Mouse (Mus musculus): ENCODE results near the gene Rrp1. TPM values are rescaled to one million over a fixed set of nuclear protein-coding genes. Genes with fewer than 3 reads are reported as not detected.
A peak's percentile ranks its signal among the peaks of the same experiment; 100 is the strongest.

The Rrp1 gene
- total and polyA plus RNA-seq, 3 experiments = 273 to 417 TPM; not detected in 1

DNA sequence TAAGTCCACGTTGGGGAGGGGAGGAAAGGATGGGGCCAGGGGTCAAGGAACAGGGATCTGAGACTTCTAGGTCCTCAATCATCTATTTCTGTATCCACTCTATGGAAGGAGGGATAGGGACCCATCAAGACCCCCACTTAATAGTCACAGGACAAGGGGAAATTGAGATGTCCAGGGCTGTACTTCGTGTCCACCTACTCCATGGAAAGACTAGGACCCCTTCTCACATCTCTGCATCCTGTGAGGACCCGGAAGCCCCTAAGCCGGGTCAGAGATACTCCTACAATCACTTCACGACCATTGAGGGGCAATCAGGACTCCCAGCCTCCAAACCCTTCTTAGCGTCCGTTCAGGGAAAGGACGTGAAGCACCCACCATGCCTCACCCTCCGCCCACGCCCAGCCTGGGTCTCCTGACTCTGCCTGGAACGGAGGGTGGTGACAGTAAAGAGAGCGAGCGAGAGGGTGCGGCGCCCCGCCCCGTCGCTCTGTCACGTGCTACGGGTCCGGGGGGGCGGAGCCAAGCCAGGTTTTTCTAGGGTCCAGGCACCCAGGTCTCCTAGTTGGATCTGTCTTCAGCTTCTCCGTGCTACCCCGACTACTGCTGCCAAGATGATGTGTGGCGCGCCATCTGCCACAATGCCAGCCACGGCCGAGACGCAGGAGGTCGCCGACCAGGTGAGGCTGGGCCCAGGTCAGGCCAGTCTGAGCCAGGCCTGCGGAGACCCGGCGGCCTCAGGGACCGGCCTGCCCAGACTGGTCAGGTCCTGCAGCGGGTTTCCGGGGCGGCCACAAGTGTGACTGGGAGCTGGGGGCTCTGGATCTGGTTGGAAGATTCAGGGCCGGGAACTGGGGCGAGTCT lies 12.6 kb upstream of the Rrp1 start, which contains the start of gene Cstb (continued):
- no peak for TF ChIP-seq ZKSCAN1 (IDR thresholded peaks at IDR 0.05; ENCODE audit: low read depth, low read length)
- TF ChIP-seq TAL1 (IDR thresholded peaks at IDR 0.05; ENCODE audit: low read length) = no peak
- peak; percentile 22; the same call in 1 of the 2 replicates for TF ChIP-seq ELF1 (IDR thresholded peaks at IDR 0.05; ENCODE audit: low read depth, low read length)
- TF ChIP-seq EP300 (IDR thresholded peaks at IDR 0.05; ENCODE audit: low read depth in 1 of 2, low read length in 2 of 2) = no peak
- TF ChIP-seq POLR2AphosphoS2 (IDR thresholded peaks at IDR 0.05; ENCODE audit: low read length) = peak; percentile 73; the same call in 1 of the 2 replicates

DNA sequence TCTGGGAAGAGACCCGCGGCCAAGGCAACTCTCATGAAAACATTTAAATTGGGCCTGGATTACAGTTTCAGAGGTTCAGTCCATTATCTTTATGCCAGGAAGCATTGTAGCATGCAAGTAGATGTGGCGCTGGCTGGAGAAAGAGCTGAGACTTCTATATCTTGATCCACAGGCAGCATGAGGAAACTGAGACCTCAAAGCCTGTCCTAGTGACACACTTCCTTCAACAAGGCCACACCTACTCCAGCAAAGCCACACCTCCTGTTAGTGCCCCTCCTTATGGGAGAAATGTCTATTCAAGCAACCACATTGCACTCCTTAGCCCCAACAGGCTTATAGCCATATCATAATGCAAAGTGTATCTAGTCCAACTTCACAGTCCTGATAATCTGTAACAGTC lies 9.8 kb upstream of the Rrp1 start:
- H3K4me3 ChIP-seq (ENCODE audit: control insufficient read depth in 1 of 2, insufficient read depth in 1 of 2, low read depth in 2 of 2, low read length in 2 of 2) = peak overlapping the region; percentile 10 to 49; a peak in 3 of 4 replicates
- peaks cover 0 to 3% of the 10 kb centered on the region in 2 experiments; a peak in 1 of 4 replicates for H3K36me3 ChIP-seq (ENCODE audit: control insufficient read depth in 1 of 2, insufficient read depth in 2 of 2, low read length in 2 of 2)
- H3K27ac ChIP-seq (ENCODE audit: control insufficient read depth, low read depth, low read length) = peak overlapping the region; percentile 22
- TF ChIP-seq MEF2A (IDR thresholded peaks at IDR 0.05; ENCODE audit: extremely low read depth, insufficient replicate concordance, low read depth, low read length, poor library complexity, severe bottlenecking) (no peak), HCFC1 (IDR thresholded peaks at IDR 0.05; ENCODE audit: low read depth, low read length) (0 out of 2 replicates have a peak, but pooled peaks have one; percentile 57), BHLHE40 (IDR thresholded peaks at IDR 0.05; ENCODE audit: borderline replicate concordance, low read depth, low read length) (no peak), TAL1 (IDR thresholded peaks at IDR 0.05; ENCODE audit: low read length) (no peak), MXI1 (IDR thresholded peaks at IDR 0.05; ENCODE audit: low read depth, low read length) (peak; percentile 84), KAT2A (conservative IDR thresholded peaks at IDR 0.05; ENCODE audit: low read depth, low read length) (no peak), SMC3 (IDR thresholded peaks at IDR 0.05; ENCODE audit: low read depth, low read length) (no peak), RAD21 (IDR thresholded peaks at IDR 0.05; ENCODE audit: low read depth, low read length) (no peak), ZC3H11A (IDR thresholded peaks at IDR 0.05; ENCODE audit: low read depth, low read length) (no peak), ELF1 (IDR thresholded peaks at IDR 0.05; ENCODE audit: low read depth, low read length) (peak; percentile 60; the same call in 1 of the 2 replicates), CHD1 (IDR thresholded peaks at IDR 0.05; ENCODE audit: low read depth, low read length) (no peak), POLR2AphosphoS2 (IDR thresholded peaks at IDR 0.05; ENCODE audit: low read length) (0 out of 2 replicates have a peak, but pooled peaks have one; percentile 34), GABPA (IDR thresholded peaks at IDR 0.05; ENCODE audit: low read depth, low read length) (no peak), CTCF (IDR thresholded peaks at IDR 0.05 in 2 of 3, conservative IDR thresholded peaks at IDR 0.05 in 1 of 3; ENCODE audit: control insufficient read depth in 1 of 3, insufficient read depth in 1 of 3, low read depth in 2 of 3, low read length in 3 of 3, poor library complexity in 1 of 3, severe bottlenecking in 1 of 3) (no peak), MYB (IDR thresholded peaks at IDR 0.05; ENCODE audit: low read depth, low read length) (no peak), POLR2AphosphoS5 (IDR thresholded peaks at IDR 0.05; ENCODE audit: borderline replicate concordance, low read depth, low read length) (no peak), USF1 (IDR thresholded peaks at IDR 0.05; ENCODE audit: low read depth, low read length) (no peak), ZKSCAN1 (IDR thresholded peaks at IDR 0.05; ENCODE audit: low read depth, low read length) (no peak), POLR2A (IDR thresholded peaks at IDR 0.05; ENCODE audit: control insufficient read depth in 1 of 2, insufficient read depth in 1 of 2, low read depth in 1 of 2, low read length in 2 of 2, poor library complexity in 1 of 2) (peak in 1 of 2 experiments; percentile 80; a peak in 2 of 4 replicates), MYC (IDR thresholded peaks at IDR 0.05; ENCODE audit: low read depth, low read length) (no peak), ZNF384 (IDR thresholded peaks at IDR 0.05; ENCODE audit: low read depth, low read length) (no peak), CHD2 (IDR thresholded peaks at IDR 0.05; ENCODE audit: low read length) (no peak), ETS1 (IDR thresholded peaks at IDR 0.05; ENCODE audit: low read depth, low read length) (no peak), EP300 (IDR thresholded peaks at IDR 0.05; ENCODE audit: low read depth in 1 of 2, low read length in 2 of 2) (no peak), TCF12 (IDR thresholded peaks at IDR 0.05; ENCODE audit: low read depth, low read length) (0 out of 2 replicates have a peak, but pooled peaks have one; percentile 24), GATA1 (IDR thresholded peaks at IDR 0.05; ENCODE audit: low read depth, low read length) (peak; percentile 47), NRF1 (IDR thresholded peaks at IDR 0.05; ENCODE audit: insufficient read depth, low read depth, low read length, poor library complexity, severe bottlenecking) (no peak), USF2 (IDR thresholded peaks at IDR 0.05; ENCODE audit: borderline replicate concordance in 1 of 2, insufficient read depth in 1 of 2, low read depth in 1 of 2, low read length in 2 of 2) (no peak), TBP (IDR thresholded peaks at IDR 0.05; ENCODE audit: low read depth, low read length) (peak; percentile 65), NELFE (IDR thresholded peaks at IDR 0.05; ENCODE audit: low read depth, low read length) (peak; percentile 82), UBTF (IDR thresholded peaks at IDR 0.05; ENCODE audit: borderline replicate concordance, insufficient read depth, low read depth, low read length) (no peak)

More for the DNA sequence above, 9.8 kb upstream of the Rrp1 start:
- Histone ChIP-seq H3K4me1 (ENCODE audit: control insufficient read depth in 1 of 2, insufficient read depth in 2 of 2, low read length in 2 of 2) (peaks cover 0 to 9% of the 10 kb centered on the region in 2 experiments; a peak in 3 of 4 replicates), H3K9me3 (replicated peaks; ENCODE audit: insufficient read depth, low read length) (no peaks in the 10 kb centered on the region), H3K9ac (ENCODE audit: control insufficient read depth, low read depth, low read length, poor library complexity, severe bottlenecking) (peak overlapping the region; percentile 15), H3K27me3 (ENCODE audit: control insufficient read depth in 1 of 2, insufficient read depth in 2 of 2, low read length in 2 of 2) (0 out of 4 replicates have a peak, but pooled peaks cover 0 to 1% of the 10 kb centered on the region in 2 experiments), H3K79me2 (ENCODE audit: control insufficient read depth, insufficient read depth, low read length, poor library complexity) (peaks cover 5% of the 10 kb centered on the region)
- peak; percentile 91 for DNase-seq (ENCODE audit: low read depth, low spot score)
